In the genomic region with DNA sequence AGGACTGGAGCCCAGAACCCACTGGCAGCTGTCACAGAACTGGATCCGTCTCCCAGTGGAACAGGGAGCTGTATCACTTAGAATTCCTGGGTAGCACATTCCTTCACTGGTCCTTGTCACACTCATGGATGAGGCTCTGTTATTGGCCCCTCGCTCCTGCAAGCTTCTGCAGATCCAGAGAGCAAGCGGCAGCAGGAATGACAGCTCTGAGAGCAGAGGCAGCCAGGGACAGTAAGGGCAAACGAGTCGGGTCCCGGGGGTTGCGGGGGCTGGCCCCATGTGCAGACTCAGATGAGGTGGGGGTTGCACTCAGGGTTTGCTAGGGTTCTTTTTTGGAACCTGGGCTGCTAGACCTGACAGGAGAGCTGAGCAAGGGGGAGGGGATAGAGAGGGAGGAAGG, we compare ENCODE assay signal across 9 mouse cellular contexts.
DNase-seq lines count a peak whose midpoint lies in the region; ATAC-seq lines count a peak whose summit lies in the region.
"Had no signal": no experiment of that assay in that cellular context is flagged by ENCODE, and none has a peak within 500 bp of the region (broad histone marks: within the 10 kb centered on the region; RNA-seq: fewer than 3 reads in every experiment).

No protein-coding gene starts in this region.

- H3K4me3 ChIP-seq in heart, embryonic 13.5 days, result peak overlapping the region; percentile 52
- peak overlapping the region; percentile 38 for H3K4me3 ChIP-seq in limb, embryonic 13.5 days

- peaks cover 61% of the 10 kb centered on the region for H3K4me1 ChIP-seq in heart, embryonic 13.5 days
- peaks cover 25% of the 10 kb centered on the region; the same call in 1 of the 2 replicates for H3K4me1 ChIP-seq in limb, embryonic 13.5 days

- intact Hi-C loops in heart, postnatal 10 days (cut with DNase I), result no loop called here

- WGBS in heart, embryonic 13.5 days, result 14% methylated on average over 7 of the region's 7 CpGs
- 21% methylated on average over 7 of the region's 7 CpGs for WGBS in limb, embryonic 13.5 days

- no peak for DNase-seq in heart, postnatal 10 days
- peak; percentile 11 for DNase-seq in right cerebral cortex, postnatal 14 days
- no peak for DNase-seq in right cerebral cortex, adult 2 months (ENCODE audit: low spot score in 2 of 2)
- no peak for DNase-seq in c-Kit-positive CD71-positive TER-119-positive erythroid progenitor cells, embryonic 14.5 days (ENCODE audit: low spot score)
- DNase-seq in embryo, embryonic 10.5 days (ENCODE audit: low spot score), result no peak
- no peak for DNase-seq in natural killer cell, adult 2 months (ENCODE audit: low spot score in 2 of 2)
- DNase-seq: lung, postnatal 36 days had no signal

- no peaks in the 10 kb centered on the region for H3K36me3 ChIP-seq in heart, embryonic 13.5 days
- no peaks in the 10 kb centered on the region for H3K36me3 ChIP-seq in limb, embryonic 13.5 days

- peak overlapping the region; percentile 70 for H3K4me2 ChIP-seq in heart, embryonic 13.5 days
- H3K4me2 ChIP-seq in limb, embryonic 13.5 days (replicated peaks), result peak overlapping the region; percentile 70

- H3K27ac ChIP-seq in heart, embryonic 13.5 days (replicated peaks), result peak overlapping the region; percentile 92
- H3K27ac ChIP-seq in limb, embryonic 13.5 days, result no peak overlapping the region

- H3K27me3 ChIP-seq in heart, embryonic 13.5 days (replicated peaks), result peaks cover 66% of the 10 kb centered on the region
- peaks cover 80% of the 10 kb centered on the region for H3K27me3 ChIP-seq in limb, embryonic 13.5 days

- no peak for ATAC-seq in heart, embryonic 13.5 days (ENCODE audit: extremely low read depth, insufficient number of reproducible peaks, low FRiP score, low TSS enrichment)
- ATAC-seq in limb, embryonic 13.5 days (ENCODE audit: low FRiP score, low read depth), result 0 out of 2 replicates have a peak, but pooled peaks have one; percentile 26

- no peaks in the 10 kb centered on the region for H3K9me3 ChIP-seq in heart, embryonic 13.5 days
- no peaks in the 10 kb centered on the region for H3K9me3 ChIP-seq in limb, embryonic 13.5 days

- peak overlapping the region; percentile 80 for H3K9ac ChIP-seq in heart, embryonic 13.5 days
- peak overlapping the region; percentile 56 for H3K9ac ChIP-seq in limb, embryonic 13.5 days
